Mouse (Mus musculus): ENCODE results near the gene Serpinb6b. TPM values are rescaled to one million over a fixed set of nuclear protein-coding genes. Genes with fewer than 3 reads are reported as not detected.
"Not testable (repeated sequence)": the region's sequence is repeated elsewhere in the genome, so short reads cannot be mapped to it uniquely, and the experiment has no call there.

The Serpinb6b gene
- 34.5 and 34.6 TPM in 2 replicates for polyA plus RNA-seq (2015; fragmentation: Nextera tagmentation; extraction: Ambion mirVana)

GRCm38 (mm10) chr13:32964989-32965811 is at the start of gene Serpinb6b:
Gene Serpinb6b (plus strand): TSS chr13:32965209.
- Histone ChIP-seq H3K9ac (peak within 1 kb of the TSS; percentile 43), H3K9me3 (no peaks in the 10 kb centered on the region), H3K27me3 (no peaks in the 10 kb centered on the region), H3K4me3 (peak within 1 kb of the TSS; percentile 42), H3K4me2 (peak within 1 kb of the TSS; percentile 65), H3K27ac (peak within 1 kb of the TSS; percentile 73), H3K36me3 (no peaks in the 10 kb centered on the region), H3K4me1 (0 out of 2 replicates have a peak, but pooled peaks cover 3% of the 10 kb centered on the region)
- ATAC-seq (ENCODE audit: borderline replicate concordance, extremely low read depth, low FRiP score, low TSS enrichment) = peak; percentile 66
- 23% methylated on average over 16 of the region's 16 CpGs for WGBS

DNA sequence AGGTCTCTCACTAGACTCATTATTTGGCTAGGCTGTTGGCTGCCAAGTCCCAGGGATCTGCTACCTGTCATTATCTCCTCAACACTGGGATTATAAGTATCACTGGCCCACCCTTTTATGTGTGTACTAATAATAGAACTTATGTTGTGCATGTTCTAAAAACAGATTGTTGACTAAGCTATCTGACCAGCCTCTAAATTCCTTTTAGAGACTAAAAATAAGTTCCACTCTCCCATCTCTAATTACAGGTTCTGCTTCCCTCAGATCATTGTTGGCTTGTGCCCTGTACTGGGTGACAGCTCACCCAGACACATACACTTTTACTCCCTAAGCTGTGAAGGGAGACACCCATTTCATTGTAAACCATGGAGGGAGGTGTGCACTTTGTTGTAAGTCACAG is 42.4 kb upstream of the Serpinb6b start:
- H3K9me3 ChIP-seq = no peaks in the 10 kb centered on the region
- no peak for ATAC-seq (ENCODE audit: borderline replicate concordance, extremely low read depth, low FRiP score, low TSS enrichment)
- peaks cover 12% of the 10 kb centered on the region for H3K4me1 ChIP-seq
- H3K36me3 ChIP-seq = no peaks in the 10 kb centered on the region
- no peaks in the 10 kb centered on the region for H3K27me3 ChIP-seq
- H3K9ac ChIP-seq = no peak overlapping the region
- no peak overlapping the region for H3K27ac ChIP-seq
- H3K4me3 ChIP-seq = no peak overlapping the region
- no peak overlapping the region for H3K4me2 ChIP-seq

DNA sequence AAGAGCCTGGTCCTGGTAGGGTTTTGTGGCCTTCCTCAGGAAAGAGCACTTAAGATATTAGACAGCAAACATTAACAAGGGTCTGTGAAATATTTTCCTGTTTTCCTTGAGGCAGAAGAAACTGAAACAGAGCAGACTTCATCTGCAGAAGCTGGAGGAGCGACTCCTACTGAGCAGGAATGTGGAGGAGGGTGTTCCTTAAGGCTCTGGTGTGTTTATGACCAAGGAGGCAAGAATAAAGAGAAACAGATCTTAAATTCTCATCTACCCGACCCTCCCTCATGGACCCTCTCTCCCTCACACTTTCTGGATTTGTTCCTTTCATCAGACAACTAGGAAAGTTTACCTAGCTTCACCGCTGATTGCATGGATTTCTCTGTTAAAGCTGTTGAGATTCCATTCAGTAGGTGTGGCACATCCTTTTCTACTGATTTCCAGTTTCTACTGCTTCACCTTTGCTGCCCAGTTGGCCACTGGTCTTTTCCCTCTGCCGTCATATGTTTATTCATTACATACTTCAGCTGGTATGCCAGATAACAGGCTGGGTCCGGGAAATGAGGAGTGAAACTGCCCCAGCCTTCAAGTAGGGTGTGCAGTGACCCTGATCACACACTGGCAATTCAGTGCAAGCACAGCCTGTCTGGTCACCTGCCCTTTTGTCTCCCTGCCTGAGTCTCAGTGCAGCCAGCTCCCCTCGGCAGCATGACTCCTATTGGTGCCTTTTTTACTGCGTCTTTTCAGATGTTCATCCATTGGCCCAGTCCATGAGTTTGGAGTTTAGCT is 40.2 kb upstream of the Serpinb6b start:
- H3K9ac ChIP-seq = no peak overlapping the region
- WGBS = 23% methylated on average over 7 of the region's 7 CpGs
- ATAC-seq (ENCODE audit: borderline replicate concordance, extremely low read depth, low FRiP score, low TSS enrichment) = peak; percentile 83

DNA sequence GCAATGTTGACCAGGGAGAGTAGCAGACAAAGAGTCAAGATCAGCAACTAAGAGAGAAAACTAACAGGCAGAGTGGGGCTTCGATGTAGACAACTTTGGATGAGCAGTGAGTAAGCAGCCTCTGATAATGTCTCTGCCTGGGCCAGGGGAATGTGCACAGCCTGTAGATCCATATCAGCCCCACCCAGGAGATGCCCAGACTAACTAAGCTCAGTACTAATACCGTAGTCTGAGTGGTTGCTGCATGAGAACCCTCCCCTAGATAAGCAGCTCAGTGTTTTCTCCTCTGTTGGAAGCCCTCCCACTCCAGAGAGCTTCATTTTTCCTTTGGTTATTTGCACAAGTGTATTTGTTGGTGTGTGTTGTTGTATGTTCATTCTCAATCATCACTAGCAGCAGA is 38.3 kb upstream of the Serpinb6b start:
- Histone ChIP-seq H3K9ac (no peak overlapping the region), H3K27ac (peak overlapping the region; percentile 41; the same call in 1 of the 2 replicates), H3K4me3 (no peak overlapping the region), H3K4me1 (peaks cover 12% of the 10 kb centered on the region), H3K4me2 (no peak overlapping the region), H3K9me3 (no peaks in the 10 kb centered on the region), H3K27me3 (no peaks in the 10 kb centered on the region), H3K36me3 (no peaks in the 10 kb centered on the region)
- ATAC-seq (ENCODE audit: borderline replicate concordance, extremely low read depth, low FRiP score, low TSS enrichment) = no peak
- WGBS = 59% methylated on average over 2 of the region's 2 CpGs

More for the DNA sequence above, 40.2 kb upstream of the Serpinb6b start:
- Histone ChIP-seq H3K4me1 (peaks cover 12% of the 10 kb centered on the region), H3K9me3 (no peaks in the 10 kb centered on the region), H3K36me3 (no peaks in the 10 kb centered on the region), H3K4me2 (0 out of 2 replicates have a peak overlapping the region, but pooled peaks have one; percentile 29), H3K27me3 (no peaks in the 10 kb centered on the region), H3K27ac (peak overlapping the region; percentile 87), H3K4me3 (no peak overlapping the region)

DNA sequence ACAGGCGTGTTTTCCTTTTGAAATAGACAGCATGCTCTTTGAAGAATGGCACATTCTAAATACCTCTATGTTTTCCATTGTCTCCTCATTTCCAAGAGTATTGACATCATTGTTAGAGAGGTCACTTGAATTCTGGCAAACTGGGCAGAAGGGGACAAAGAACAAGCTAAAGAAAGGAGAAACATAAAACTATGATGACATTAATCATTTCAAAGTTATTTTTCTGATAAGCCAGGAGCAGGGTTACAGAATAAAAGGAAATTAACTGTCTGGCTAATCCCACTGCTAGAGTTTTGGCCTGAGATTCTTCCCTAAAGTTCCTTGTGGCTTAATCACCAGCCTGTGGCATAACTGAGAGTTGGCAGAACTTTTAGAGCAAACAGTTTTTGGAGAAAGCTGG is 37.8 kb upstream of the Serpinb6b start:
- H3K9ac ChIP-seq = no peak overlapping the region
- 53% methylated on average over 1 of the region's 1 CpGs for WGBS
- H3K27ac ChIP-seq = 0 out of 2 replicates have a peak overlapping the region, but pooled peaks have one; percentile 41
- no peak for ATAC-seq (ENCODE audit: borderline replicate concordance, extremely low read depth, low FRiP score, low TSS enrichment)
- H3K4me2 ChIP-seq = no peak overlapping the region
- H3K36me3 ChIP-seq = no peaks in the 10 kb centered on the region
- no peak overlapping the region for H3K4me3 ChIP-seq
- no peaks in the 10 kb centered on the region for H3K27me3 ChIP-seq
- peaks cover 12% of the 10 kb centered on the region for H3K4me1 ChIP-seq
- no peaks in the 10 kb centered on the region for H3K9me3 ChIP-seq

GRCm38 (mm10) chr13:32929107-32929750 is 35.8 kb upstream of the Serpinb6b start:
- no peaks in the 10 kb centered on the region for H3K9me3 ChIP-seq
- WGBS = 50% methylated on average over 2 of the region's 2 CpGs
- H3K4me2 ChIP-seq = no peak overlapping the region
- no peaks in the 10 kb centered on the region for H3K27me3 ChIP-seq
- H3K9ac ChIP-seq = no peak overlapping the region
- no peaks in the 10 kb centered on the region for H3K36me3 ChIP-seq
- peaks cover 9% of the 10 kb centered on the region for H3K4me1 ChIP-seq
- no peak overlapping the region for H3K27ac ChIP-seq
- H3K4me3 ChIP-seq = no peak overlapping the region
- ATAC-seq (ENCODE audit: borderline replicate concordance, extremely low read depth, low FRiP score, low TSS enrichment) = no peak

- ATAC-seq (ENCODE audit: borderline replicate concordance, extremely low read depth, low FRiP score, low TSS enrichment) = no peak; the same call in 1 of the 2 replicates
- no peak overlapping the region for H3K4me3 ChIP-seq
- no peaks in the 10 kb centered on the region for H3K9me3 ChIP-seq
- 7% methylated on average over 1 of the region's 1 CpGs for WGBS
- no peak overlapping the region for H3K27ac ChIP-seq
- no peaks in the 10 kb centered on the region for H3K4me1 ChIP-seq
- no peak overlapping the region for H3K9ac ChIP-seq
- no peaks in the 10 kb centered on the region for H3K36me3 ChIP-seq
- no peaks in the 10 kb centered on the region for H3K27me3 ChIP-seq
- no peak overlapping the region for H3K4me2 ChIP-seq
Observed at GRCm38 (mm10) chr13:32934706-32935381, 30.2 kb upstream of the Serpinb6b start.

GRCm38 (mm10) chr13:32938275-32938674 is 26.7 kb upstream of the Serpinb6b start:
- not testable (repeated sequence) for H3K36me3 ChIP-seq; ATAC-seq (ENCODE audit: borderline replicate concordance, extremely low read depth, low FRiP score, low TSS enrichment); H3K9me3 ChIP-seq; H3K9ac ChIP-seq; H3K4me2 ChIP-seq; H3K27me3 ChIP-seq; H3K4me3 ChIP-seq; H3K4me1 ChIP-seq; H3K27ac ChIP-seq
- WGBS = 59% methylated on average over 4 of the region's 4 CpGs

- H3K4me1 ChIP-seq; H3K27ac ChIP-seq; H3K9me3 ChIP-seq; H3K9ac ChIP-seq; H3K27me3 ChIP-seq; H3K4me2 ChIP-seq; ATAC-seq (ENCODE audit: borderline replicate concordance, extremely low read depth, low FRiP score, low TSS enrichment); H3K4me3 ChIP-seq; H3K36me3 ChIP-seq: not testable (repeated sequence)
- WGBS = 73% methylated on average over 3 of the region's 3 CpGs
Observed at GRCm38 (mm10) chr13:32939191-32939590, 25.8 kb upstream of the Serpinb6b start.

DNA sequence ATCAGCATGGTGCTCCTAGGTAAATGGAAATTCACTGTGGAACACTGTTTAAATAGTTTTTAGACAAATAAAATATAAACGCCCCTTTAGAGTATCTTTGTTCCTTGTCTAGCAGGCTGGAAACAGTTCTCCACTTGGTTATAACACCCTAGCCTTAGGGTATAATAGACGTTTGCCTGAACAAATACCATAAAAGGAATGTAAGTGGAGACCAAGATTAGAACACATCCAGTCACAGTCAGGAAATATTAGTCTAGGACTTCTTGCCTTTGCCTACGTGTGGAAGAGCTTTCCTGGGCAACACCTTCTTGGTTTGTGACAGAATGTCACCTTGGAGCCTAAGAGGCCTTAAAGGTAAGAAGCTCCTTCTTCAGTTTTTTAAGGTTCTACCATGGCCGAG is 8.5 kb upstream of the Serpinb6b start:
- H3K9ac ChIP-seq = no peak overlapping the region
- no peak overlapping the region for H3K27ac ChIP-seq
- no peak for ATAC-seq (ENCODE audit: borderline replicate concordance, extremely low read depth, low FRiP score, low TSS enrichment)
- no peaks in the 10 kb centered on the region for H3K36me3 ChIP-seq
- no peaks in the 10 kb centered on the region for H3K27me3 ChIP-seq
- H3K4me3 ChIP-seq = no peak overlapping the region
- no peaks in the 10 kb centered on the region for H3K9me3 ChIP-seq
- H3K4me2 ChIP-seq = no peak overlapping the region
- WGBS = 47% methylated on average over 4 of the region's 4 CpGs
- no peaks in the 10 kb centered on the region for H3K4me1 ChIP-seq

- Histone ChIP-seq H3K4me2 (no peak overlapping the region), H3K27me3 (no peaks in the 10 kb centered on the region), H3K9me3 (no peaks in the 10 kb centered on the region), H3K36me3 (no peaks in the 10 kb centered on the region), H3K4me1 (no peaks in the 10 kb centered on the region), H3K27ac (0 out of 2 replicates have a peak overlapping the region, but pooled peaks have one; percentile 22), H3K4me3 (no peak overlapping the region), H3K9ac (no peak overlapping the region)
- ATAC-seq (ENCODE audit: borderline replicate concordance, extremely low read depth, low FRiP score, low TSS enrichment) = no peak
- 43% methylated on average over 4 of the region's 4 CpGs for WGBS
Observed at GRCm38 (mm10) chr13:32957917-32958316, 7.1 kb upstream of the Serpinb6b start.

All from lung, embryonic 15.5 days (tissue).